Mouse (Mus musculus) cerebellum, adult 9-10 months (tissue): ENCODE measurements around the gene Gtpbp3.
"Not testable (repeated sequence)": the region's sequence is repeated elsewhere in the genome, so short reads cannot be mapped to it uniquely, and the experiment has no call there.

Experiments
- DNase-seq: peaks from one replicate; pipeline ENCODE4 v3.0.0; 2022

The Gtpbp3 gene

DNA sequence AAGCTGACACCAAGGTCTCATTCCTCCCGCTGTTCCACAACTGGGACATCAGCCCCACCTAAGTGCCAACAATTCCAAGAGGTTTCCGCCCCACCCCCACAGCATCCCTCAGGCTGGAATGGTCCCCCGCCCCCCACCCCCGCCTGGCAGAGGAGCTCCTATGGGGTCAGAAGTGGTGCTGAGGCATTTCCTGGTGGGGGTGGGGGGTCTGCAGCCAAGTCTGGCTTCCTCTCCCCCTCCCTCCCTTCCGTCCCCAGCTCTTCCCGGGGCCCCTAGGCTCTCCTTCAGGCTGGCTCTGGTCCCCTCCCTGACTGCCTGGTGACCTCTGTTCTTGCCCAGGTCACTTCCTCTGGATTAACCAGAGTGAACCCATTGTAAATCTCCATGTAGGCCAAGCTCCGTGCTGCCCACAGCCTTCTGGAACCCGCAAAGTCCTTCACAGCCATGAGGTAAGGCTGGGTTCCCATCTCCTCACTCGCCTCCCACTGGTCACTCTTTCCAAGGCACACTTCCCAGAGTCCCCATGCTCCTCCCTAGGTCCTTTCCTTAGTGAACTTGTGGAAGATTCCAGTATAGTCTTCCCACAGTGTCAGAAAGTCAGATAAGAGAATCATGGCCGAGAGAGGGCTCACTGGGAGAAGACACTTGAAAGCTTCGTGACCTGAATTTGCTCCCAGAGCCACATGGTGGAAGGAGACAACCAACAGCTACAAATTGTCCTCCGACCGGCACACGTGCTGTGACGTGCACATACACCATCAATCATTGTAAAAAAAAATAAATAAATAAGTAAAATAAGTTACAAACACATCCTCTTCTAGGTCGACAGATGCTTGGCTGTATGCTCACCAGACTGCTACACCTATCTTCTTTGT is 11.2 kb downstream of the Gtpbp3 start:
- no peak for DNase-seq

DNA sequence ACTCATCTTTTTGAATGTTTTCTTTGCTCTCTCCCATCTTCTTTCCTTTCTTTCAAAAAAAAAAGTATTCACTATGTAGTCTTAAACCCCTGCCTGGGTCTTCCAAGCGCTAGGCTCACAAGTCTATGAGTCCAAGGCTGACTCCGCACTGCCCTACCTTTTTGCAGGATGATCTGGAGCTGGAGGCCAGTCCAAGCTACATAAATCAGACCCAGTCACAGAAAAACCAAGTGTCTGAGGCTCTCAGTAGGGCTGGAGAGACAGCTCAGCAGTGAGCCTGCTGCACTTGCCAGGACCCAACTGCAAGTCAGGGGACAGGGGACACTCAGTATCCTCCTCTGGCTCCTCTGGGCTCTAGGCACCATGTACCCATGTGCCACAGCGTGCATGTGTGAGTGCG is 16.4 kb downstream of the Gtpbp3 start:
- DNase-seq: no peak

DNA sequence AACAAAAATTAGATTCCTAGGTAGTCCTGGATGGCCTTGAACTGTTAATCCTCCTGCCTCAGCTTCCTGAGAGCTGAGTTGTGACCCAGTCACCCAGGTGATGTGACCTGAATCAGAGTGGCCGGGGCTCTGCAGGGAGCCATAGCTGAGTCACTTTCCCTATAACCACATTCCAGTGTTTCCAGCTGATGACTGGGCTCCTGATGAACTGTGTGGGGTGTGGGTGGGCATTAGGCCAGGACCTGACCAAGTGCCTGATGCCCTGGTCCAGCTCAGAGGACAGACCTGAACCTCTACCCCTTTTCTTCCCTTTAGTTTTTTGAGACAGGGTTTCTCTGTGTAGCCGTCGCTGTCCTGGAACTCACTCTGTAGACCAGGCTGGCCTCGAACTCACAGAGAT is 17.4 kb downstream of the Gtpbp3 start:
- no peak for DNase-seq

DNA sequence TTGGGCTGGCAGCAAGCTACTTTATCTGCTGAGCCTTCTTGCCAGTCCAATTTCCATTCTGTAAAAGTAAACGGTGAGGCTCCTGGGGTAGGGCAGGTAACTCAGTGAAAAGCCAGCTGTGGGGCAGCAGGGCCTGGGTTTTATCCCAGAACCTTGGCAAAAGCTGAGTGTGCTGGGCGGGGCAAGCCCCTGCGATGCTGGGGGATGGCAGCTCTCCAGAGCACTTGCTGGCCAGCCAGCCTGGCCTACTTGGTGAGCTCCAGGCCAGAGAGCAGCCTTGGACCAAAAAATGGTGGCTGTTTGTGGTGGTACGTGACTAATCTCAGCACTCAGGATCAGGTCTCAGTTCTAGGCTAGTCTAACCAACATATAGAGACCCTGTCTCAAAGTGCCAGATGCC is 18.1 kb downstream of the Gtpbp3 start:
- DNase-seq: peak; percentile 75

DNA sequence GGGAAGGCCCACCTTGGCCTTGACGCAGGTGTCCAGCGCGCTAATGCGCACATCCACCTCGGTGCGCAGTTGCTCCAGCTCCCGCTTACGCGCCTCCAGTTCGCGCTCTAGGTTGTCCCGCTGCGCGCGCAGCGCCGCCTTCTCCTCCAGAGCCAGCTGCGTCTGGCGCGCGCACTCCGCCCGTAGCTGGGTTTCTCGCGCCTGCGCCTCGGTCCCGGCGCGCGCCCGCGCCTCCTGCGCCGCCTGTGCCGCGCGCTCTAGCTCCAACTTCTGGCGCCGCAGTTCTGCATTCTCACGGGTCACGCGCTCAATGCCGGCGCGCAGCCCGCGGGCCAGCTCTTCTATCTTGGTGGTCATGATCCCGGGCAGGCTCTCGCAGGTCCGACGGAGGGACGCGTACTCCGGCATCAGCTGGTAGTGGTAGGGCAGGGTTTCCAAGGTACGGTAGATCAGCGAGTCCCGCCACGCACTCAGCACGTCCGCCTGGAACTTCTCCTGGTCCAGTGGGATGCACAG is 19.7 kb downstream of the Gtpbp3 start:
- peak; percentile 85 for DNase-seq

- no peak for DNase-seq
Measured at GRCm38 (mm10) chr8:71509316-71509715, 21.4 kb downstream of the Gtpbp3 start.

GRCm38 (mm10) chr8:71511644-71512043 is 23.7 kb downstream of the Gtpbp3 start, which contains the start of gene Plvap:
Gene Plvap (minus strand): TSS chr8:71511752.
- no peak for DNase-seq

DNA sequence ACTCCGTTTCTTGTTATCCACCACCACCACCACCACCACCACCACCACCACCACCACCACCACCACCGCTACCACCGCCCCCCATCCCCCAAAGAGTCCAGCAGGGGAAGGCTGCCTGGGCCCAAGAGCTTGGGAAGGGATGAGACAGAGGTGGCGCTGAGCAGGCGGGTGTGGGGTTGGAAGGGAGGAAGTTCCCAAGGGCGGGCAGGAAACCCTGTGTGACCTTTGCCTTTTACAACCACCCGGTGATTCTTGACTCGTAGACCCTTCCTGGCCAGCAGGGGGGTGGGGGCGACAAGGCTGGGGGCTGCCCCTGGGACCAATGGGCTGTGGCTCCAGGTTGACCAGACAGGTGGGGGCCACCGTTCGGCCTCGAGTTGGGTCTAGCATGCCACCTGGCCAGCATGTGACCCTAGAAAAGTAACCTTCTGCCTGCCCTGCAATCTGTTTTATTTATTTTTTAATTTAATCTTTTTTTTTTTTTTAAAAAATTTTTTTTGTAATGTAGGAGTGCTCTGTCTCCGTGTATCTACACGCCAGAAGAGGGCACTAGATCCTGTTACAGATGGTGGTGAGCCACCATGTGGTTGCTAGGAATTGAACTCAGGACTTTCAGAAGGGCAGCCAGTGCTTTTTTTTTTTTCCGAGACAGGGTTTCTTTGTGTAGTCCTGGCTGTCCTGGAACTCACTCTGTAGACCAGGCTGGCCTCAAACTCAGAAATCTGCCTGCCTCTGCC is 25.3 kb downstream of the Gtpbp3 start:
- DNase-seq: no peak

DNA sequence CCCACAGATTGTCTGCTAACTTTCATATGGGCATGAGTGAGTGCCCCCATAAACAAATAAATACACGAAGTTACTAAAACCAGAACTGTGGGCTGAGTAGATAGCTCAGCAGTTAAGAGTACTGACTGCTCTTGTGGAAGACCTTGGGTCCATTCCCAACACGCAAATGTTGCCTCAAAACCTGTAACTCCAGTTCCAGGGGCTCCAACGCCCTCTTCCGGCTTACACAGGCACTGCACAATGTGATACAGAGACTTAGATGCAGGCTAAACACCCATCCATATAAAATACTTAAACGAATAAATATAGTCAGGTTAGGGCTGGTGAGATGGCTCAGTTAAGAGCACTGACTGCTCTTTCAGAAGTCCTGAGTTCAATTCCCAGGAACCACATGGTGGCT is 27.1 kb downstream of the Gtpbp3 start:
- DNase-seq: no peak

DNA sequence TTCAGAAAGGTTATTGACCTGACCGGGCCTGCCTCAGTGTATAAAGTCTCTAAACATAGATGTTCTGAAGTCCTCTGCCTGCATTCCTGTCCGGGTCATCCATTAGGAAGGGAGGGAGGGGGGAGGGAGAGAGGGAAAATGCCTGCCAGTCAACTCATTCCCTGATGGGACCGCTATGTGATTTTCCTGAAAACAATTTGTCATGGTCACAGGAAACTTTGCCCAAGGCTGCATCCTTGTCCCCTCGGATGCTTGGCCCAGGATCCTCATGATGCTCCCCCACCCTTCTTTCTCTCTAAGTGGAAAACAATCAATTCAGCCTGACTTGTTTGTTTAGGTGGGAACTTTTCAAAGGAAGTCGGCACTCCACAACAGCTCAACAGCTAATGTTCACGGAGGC is 28.9 kb downstream of the Gtpbp3 start:
- DNase-seq: no peak

- not testable (repeated sequence) for DNase-seq
Measured at GRCm38 (mm10) chr8:71519037-71519825, 31.3 kb downstream of the Gtpbp3 start.

- DNase-seq: peak; percentile 91
Measured at GRCm38 (mm10) chr8:71521634-71522033, 33.7 kb downstream of the Gtpbp3 start.

DNA sequence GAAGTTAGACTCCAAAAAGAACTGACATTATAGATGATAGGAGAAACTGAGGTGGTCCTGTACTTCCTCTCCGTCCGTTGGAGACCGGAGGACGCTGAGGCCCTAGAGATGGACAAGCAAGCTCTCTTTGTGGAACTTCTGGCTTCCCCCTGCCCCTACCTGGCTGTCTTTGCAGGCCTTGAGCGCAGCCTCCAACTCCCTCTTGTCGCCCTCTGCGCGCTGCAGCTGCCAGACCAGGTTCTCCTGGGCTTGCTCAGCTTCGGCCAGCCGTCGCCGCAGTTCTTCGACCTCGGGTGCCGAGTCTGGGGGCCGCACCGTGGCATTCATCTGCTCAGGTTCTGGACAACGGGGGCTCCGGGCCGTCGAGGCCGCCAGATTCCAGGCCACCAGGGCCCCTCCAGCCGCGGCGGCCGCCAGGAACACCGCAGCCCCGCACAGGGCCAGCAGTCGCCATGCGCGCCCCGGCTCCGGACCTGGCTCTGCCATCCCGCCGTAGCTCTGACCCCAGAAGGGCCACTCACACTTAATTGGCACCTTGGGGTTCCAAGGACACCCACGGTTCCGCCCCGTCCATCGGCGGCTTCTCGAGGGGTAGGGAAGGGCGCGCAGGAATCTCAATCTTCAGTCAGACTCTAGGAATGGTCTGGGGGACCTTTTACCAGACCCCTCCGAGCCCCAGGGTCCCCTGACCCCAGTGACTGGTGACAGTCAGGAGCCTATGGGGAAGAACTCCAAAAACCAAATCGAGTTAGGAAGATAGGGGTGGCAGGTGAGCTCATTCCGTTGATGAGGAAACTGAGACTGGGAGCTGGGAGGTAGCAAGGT is 37.5 kb downstream of the Gtpbp3 start, which contains the start of gene Ccdc194:
Gene Ccdc194 (minus strand): TSS at position 486 of the 825 bp plus-strand sequence.
- no peak for DNase-seq

DNA sequence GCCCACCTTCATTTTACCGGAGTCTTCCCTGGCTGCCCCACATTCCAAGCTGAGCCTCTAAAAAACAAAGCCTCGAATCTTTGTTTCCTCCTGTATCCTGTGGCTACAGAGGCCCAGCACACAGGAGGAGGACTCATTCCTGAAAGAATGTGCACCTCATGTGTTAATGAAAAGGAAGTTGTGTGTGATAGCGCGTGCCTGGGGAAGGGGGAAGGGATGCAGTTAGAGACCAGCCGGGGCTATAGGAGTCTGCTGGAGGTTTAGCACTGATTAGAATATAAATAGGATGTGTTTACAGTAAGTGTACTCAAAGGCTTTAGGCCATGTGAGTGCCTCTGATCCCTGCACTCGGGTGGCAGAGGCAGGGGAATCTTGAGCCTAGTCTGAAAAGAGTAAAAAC is 38.4 kb downstream of the Gtpbp3 start:
- no peak for DNase-seq

- no peak for DNase-seq
Measured at GRCm38 (mm10) chr8:71527162-71527870, 39.4 kb downstream of the Gtpbp3 start.

- no peak for DNase-seq
Measured at GRCm38 (mm10) chr8:71528362-71529073, 40.6 kb downstream of the Gtpbp3 start.

- peak; percentile 77 for DNase-seq
Measured at GRCm38 (mm10) chr8:71530735-71531467, 43.0 kb downstream of the Gtpbp3 start.

GRCm38 (mm10) chr8:71534263-71534810 is 46.4 kb downstream of the Gtpbp3 start:
- DNase-seq: no peak

DNA sequence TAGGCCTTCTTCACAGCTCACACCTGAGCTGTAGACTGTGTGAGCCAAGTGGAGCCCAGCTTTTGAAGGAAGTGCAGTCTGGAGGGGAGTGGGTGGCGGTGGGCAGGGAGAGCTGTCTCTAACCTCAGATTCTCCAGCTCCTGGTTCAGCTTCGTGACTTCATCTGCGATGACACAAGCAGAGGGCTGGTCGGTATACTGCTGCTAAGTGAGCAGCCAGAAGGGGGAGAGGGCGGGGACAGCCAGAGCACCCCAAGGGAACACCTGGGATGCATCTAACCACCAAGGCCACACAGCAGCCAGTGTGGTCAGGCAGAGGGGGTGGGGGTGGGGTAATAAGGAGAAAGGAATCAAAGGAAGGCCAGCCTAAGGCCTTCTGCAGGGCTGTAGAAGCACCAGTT is 47.8 kb downstream of the Gtpbp3 start:
- DNase-seq: no peak
